In the genomic region with DNA sequence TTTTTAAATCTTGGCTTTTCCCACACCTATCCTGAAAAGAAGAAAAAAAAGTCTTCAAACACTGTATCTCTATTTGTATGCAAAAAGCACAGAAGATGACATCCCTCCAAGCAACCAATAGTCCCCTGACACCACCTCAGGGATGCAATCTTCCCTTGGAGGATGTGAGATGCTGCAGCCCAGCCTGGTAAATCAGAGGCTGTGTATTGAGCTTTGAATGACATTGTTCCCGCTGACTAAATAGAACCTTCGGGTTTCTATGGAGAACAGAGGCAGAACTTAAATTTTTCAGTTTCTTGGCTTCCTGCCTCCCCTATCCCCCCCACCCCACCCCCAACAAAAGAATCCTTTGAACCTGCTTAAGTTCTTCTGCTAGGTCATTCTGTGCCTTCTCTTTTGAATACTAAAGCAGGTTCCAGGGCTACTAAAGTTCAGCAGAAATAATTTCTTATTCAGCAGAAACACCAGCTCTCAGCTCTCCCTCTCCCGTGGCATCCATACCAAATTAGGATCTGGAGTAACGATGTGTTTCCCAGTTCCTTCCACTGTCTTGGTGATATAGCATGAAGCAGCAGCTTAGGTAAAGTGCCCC, we compare ENCODE assay signal across 24 mouse cellular contexts. TPM values are rescaled to one million over a fixed set of nuclear protein-coding genes. Genes with fewer than 3 reads are reported as not detected.
DNase-seq lines count a peak whose midpoint lies in the region; ATAC-seq and TF ChIP-seq lines count a peak whose summit lies in the region.
"Had no signal": no experiment of that assay in that cellular context is flagged by ENCODE, and none has a peak within 500 bp of the region (broad histone marks: within the 10 kb centered on the region; RNA-seq: fewer than 3 reads in every experiment).

No protein-coding gene starts in this region.

- no peak for TF ChIP-seq POLR2A in brain, embryonic 14.5 days (IDR thresholded peaks at IDR 0.05; ENCODE audit: borderline replicate concordance, extremely low read depth, insufficient read depth, insufficient read length, poor library complexity, severe bottlenecking)

- peak overlapping the region; percentile 81 for H3K27ac ChIP-seq in layer of hippocampus, adult 2 months
- H3K27ac ChIP-seq in hindbrain, embryonic 15.5 days (replicated peaks): peak overlapping the region; percentile 45
- no peak overlapping the region; the same call in 1 of the 2 replicates for H3K27ac ChIP-seq in midbrain, embryonic 13.5 days
- no peak overlapping the region for H3K27ac ChIP-seq in limb, embryonic 10.5 days
- H3K27ac ChIP-seq: heart, embryonic 15.5 days; neural tube, embryonic 12.5 days had no signal

- no peak for TF ChIP-seq CTCF in layer of hippocampus, adult 2 months (conservative IDR thresholded peaks at IDR 0.05)
- no peak for TF ChIP-seq CTCF in brain, embryonic 14.5 days (IDR thresholded peaks at IDR 0.05; ENCODE audit: borderline replicate concordance, extremely low read depth, insufficient read depth, insufficient read length)

- H3K4me3 ChIP-seq in layer of hippocampus, adult 2 months: no peak overlapping the region
- H3K4me3 ChIP-seq in hindbrain, embryonic 15.5 days: no peak overlapping the region
- H3K4me3 ChIP-seq in midbrain, embryonic 13.5 days (replicated peaks): no peak overlapping the region
- no peak overlapping the region for H3K4me3 ChIP-seq in limb, embryonic 10.5 days
- H3K4me3 ChIP-seq: heart, embryonic 15.5 days; neural tube, embryonic 12.5 days had no signal

- WGBS in hindbrain, embryonic 15.5 days: 38% methylated on average over 4 of the region's 4 CpGs
- 21% methylated on average over 4 of the region's 4 CpGs for WGBS in midbrain, embryonic 13.5 days
- WGBS in limb, embryonic 10.5 days: 93% methylated on average over 4 of the region's 4 CpGs

- no peaks in the 10 kb centered on the region for H3K27me3 ChIP-seq in hindbrain, embryonic 15.5 days
- H3K27me3 ChIP-seq in midbrain, embryonic 13.5 days: no peaks in the 10 kb centered on the region
- H3K27me3 ChIP-seq in limb, embryonic 10.5 days (ENCODE audit: low read depth, poor library complexity, severe bottlenecking): no peaks in the 10 kb centered on the region
- H3K27me3 ChIP-seq: heart, embryonic 15.5 days; neural tube, embryonic 12.5 days had no signal

- H3K4me1 ChIP-seq in hindbrain, embryonic 15.5 days (replicated peaks): peaks cover 24% of the 10 kb centered on the region
- H3K4me1 ChIP-seq in midbrain, embryonic 13.5 days (replicated peaks): peaks cover 57% of the 10 kb centered on the region
- no peaks in the 10 kb centered on the region for H3K4me1 ChIP-seq in limb, embryonic 10.5 days
- H3K4me1 ChIP-seq: heart, embryonic 15.5 days; neural tube, embryonic 12.5 days had no signal

- H3K9ac ChIP-seq in hindbrain, embryonic 15.5 days: no peak overlapping the region
- H3K9ac ChIP-seq in midbrain, embryonic 13.5 days (replicated peaks): no peak overlapping the region
- H3K9ac ChIP-seq: heart, embryonic 15.5 days; neural tube, embryonic 12.5 days had no signal

- DNase-seq in layer of hippocampus, adult 2 months (ENCODE audit: low spot score in 2 of 2): no peak
- DNase-seq in layer of hippocampus, postnatal 25 days (ENCODE audit: extremely low spot score in 1 of 2, low spot score in 1 of 2): no peak
- peak; percentile 63 for DNase-seq in brain, embryonic 14.5 days (ENCODE audit: low read depth)
- no peak for DNase-seq in limb, embryonic 10.5 days (ENCODE audit: low spot score)
- DNase-seq: cerebellum, adult 11 months; cerebellum, postnatal 14 days; kidney, adult 11 months; kidney, postnatal 25 days; layer of hippocampus, adult 9-11 months; right cerebral cortex, postnatal 25 days; thymus, postnatal 14 days had no signal

- no peak for ATAC-seq in hindbrain, embryonic 15.5 days (ENCODE audit: low FRiP score, low read depth)
- ATAC-seq in midbrain, embryonic 13.5 days: peak; percentile 34; the same call in 1 of the 2 replicates
- no peak for ATAC-seq in megakaryocyte, adult 5-6 weeks (ENCODE audit: poor library complexity, severe bottlenecking)
- ATAC-seq: forebrain, embryonic 16.5 days had no signal

- no peak overlapping the region for H3K4me2 ChIP-seq in hindbrain, embryonic 15.5 days
- H3K4me2 ChIP-seq in midbrain, embryonic 13.5 days (replicated peaks): no peak overlapping the region
- H3K4me2 ChIP-seq: heart, embryonic 15.5 days; neural tube, embryonic 12.5 days had no signal

- H3K9me3 ChIP-seq in hindbrain, embryonic 15.5 days: no peaks in the 10 kb centered on the region
- H3K9me3 ChIP-seq in midbrain, embryonic 13.5 days: no peaks in the 10 kb centered on the region
- H3K9me3 ChIP-seq in limb, embryonic 10.5 days (replicated peaks): no peaks in the 10 kb centered on the region
- H3K9me3 ChIP-seq: heart, embryonic 15.5 days; neural tube, embryonic 12.5 days had no signal

- no peaks in the 10 kb centered on the region for H3K36me3 ChIP-seq in hindbrain, embryonic 15.5 days
- H3K36me3 ChIP-seq in midbrain, embryonic 13.5 days: peaks cover 54% of the 10 kb centered on the region
- peaks cover 90% of the 10 kb centered on the region for H3K36me3 ChIP-seq in limb, embryonic 10.5 days

RNA-seq across cellular contexts. Expression of gene Gm10577, which starts 24.3 kb away (rescaled TPM):
- total RNA-seq in layer of hippocampus, adult 2 months (2021): not detected
- total RNA-seq in layer of hippocampus, postnatal 25 days (2021): not detected
- not detected in 2 replicates for polyA plus RNA-seq in brain, embryonic 14.5 days (2012; rRNA removed)
- not detected in 2 replicates for polyA plus RNA-seq in hindbrain, embryonic 15.5 days (2015; fragmentation: Nextera tagmentation; extraction: Ambion mirVana)
- polyA plus RNA-seq in midbrain, embryonic 13.5 days (2015; fragmentation: Nextera tagmentation; extraction: Ambion mirVana): not detected in 2 replicates
- not detected in 2 replicates for polyA plus RNA-seq in limb, embryonic 10.5 days (2016; fragmentation: Nextera tagmentation; extraction: Ambion mirVana)
- total RNA-seq in megakaryocyte, adult 5-6 weeks (2015): not detected in 2 replicates
- total RNA-seq in megakaryocyte, adult 5-6 weeks (2017): not detected in 2 replicates
- total RNA-seq: adrenal gland, adult 18-20 months; ES-E14; gastrocnemius, adult 18-20 months; hematopoietic stem cell, adult 5-6 weeks; left cerebral cortex, postnatal 14 days; liver, adult 2 months had no signal
- polyA plus RNA-seq: forebrain, embryonic 16.5 days; gonadal fat pad, adult 2 months; heart, embryonic 15.5 days; liver, adult 2 months; neural tube, embryonic 12.5 days had no signal

Comparison
In these comparisons a context has a peak if more than half of its experiments do, and no peak if none do; other contexts are left out.
1. H3K27ac ChIP-seq: peak in layer of hippocampus, adult 2 months (single experiment) and hindbrain, embryonic 15.5 days (single experiment); none in midbrain, embryonic 13.5 days (single experiment) and limb, embryonic 10.5 days (single experiment).